Mouse (Mus musculus): Measurements from ENCODE around the gene Zfp629.
A peak's percentile ranks its signal among the peaks of the same experiment; 100 is the strongest.

Zfp629 gene

GRCm38 (mm10) chr7:127614091-127614490 lies 1.5 kb downstream of the Zfp629 start:
- no peak for DNase-seq

- peak; percentile 51 for DNase-seq
Observed at GRCm38 (mm10) chr7:127613501-127613900, 2.1 kb downstream of the Zfp629 start.

GRCm38 (mm10) chr7:127611561-127611960 lies 4.0 kb downstream of the Zfp629 start:
- no peak for DNase-seq

GRCm38 (mm10) chr7:127611011-127611410 lies 4.6 kb downstream of the Zfp629 start:
- DNase-seq = no peak

- DNase-seq = no peak
Observed at GRCm38 (mm10) chr7:127607150-127607549, 8.4 kb downstream of the Zfp629 start.

- DNase-seq = no peak
Observed at GRCm38 (mm10) chr7:127604256-127604655, 11.3 kb downstream of the Zfp629 start.

GRCm38 (mm10) chr7:127602903-127603302 lies 12.7 kb downstream of the Zfp629 start:
- no peak for DNase-seq

- DNase-seq = no peak
Observed at GRCm38 (mm10) chr7:127601735-127602134, 13.9 kb downstream of the Zfp629 start.

GRCm38 (mm10) chr7:127600612-127601011 lies 15.0 kb downstream of the Zfp629 start:
- DNase-seq = no peak

GRCm38 (mm10) chr7:127596747-127597146 lies 18.9 kb downstream of the Zfp629 start:
- DNase-seq = no peak

- no peak for DNase-seq
Observed at GRCm38 (mm10) chr7:127592575-127592974, 23.0 kb downstream of the Zfp629 start.

GRCm38 (mm10) chr7:127591108-127591507 lies 24.5 kb downstream of the Zfp629 start:
- no peak for DNase-seq

GRCm38 (mm10) chr7:127589637-127590036 lies 26.0 kb downstream of the Zfp629 start:
- no peak for DNase-seq

- DNase-seq = no peak
Observed at GRCm38 (mm10) chr7:127588901-127589300, 26.7 kb downstream of the Zfp629 start.

GRCm38 (mm10) chr7:127588011-127588871 lies 27.4 kb downstream of the Zfp629 start, which contains the start of the genes Ccdc189 and Rnf40:
Gene Ccdc189 (minus strand): TSS chr7:127588595.
Gene Rnf40 (plus strand): TSS chr7:127588767.
- peak; percentile 94 for DNase-seq

- no peak for DNase-seq
Observed at GRCm38 (mm10) chr7:127587196-127587595, 28.4 kb downstream of the Zfp629 start.

GRCm38 (mm10) chr7:127586149-127586548 lies 29.4 kb downstream of the Zfp629 start:
- DNase-seq = no peak

- DNase-seq = no peak
Observed at GRCm38 (mm10) chr7:127585031-127585430, 30.6 kb downstream of the Zfp629 start.

GRCm38 (mm10) chr7:127583260-127583659 lies 32.3 kb downstream of the Zfp629 start:
- DNase-seq = no peak

GRCm38 (mm10) chr7:127574115-127574514 lies 41.5 kb downstream of the Zfp629 start:
- no peak for DNase-seq

GRCm38 (mm10) chr7:127573503-127574008 lies 42.0 kb downstream of the Zfp629 start:
- DNase-seq = peak; percentile 15

GRCm38 (mm10) chr7:127572895-127573471 lies 42.6 kb downstream of the Zfp629 start, which contains the start of gene Phkg2:
Gene Phkg2 (plus strand): TSS chr7:127573340.
- DNase-seq = peak; percentile 87

- DNase-seq = peak; percentile 23
Observed at GRCm38 (mm10) chr7:127564381-127565150, 51.0 kb downstream of the Zfp629 start.

All from kidney, adult 18-20 months (tissue).